Mouse (Mus musculus): Measurements from ENCODE around the gene Ripor2. TPM values are rescaled to one million over a fixed set of nuclear protein-coding genes. Genes with fewer than 3 reads are reported as not detected.
"Not testable (repeated sequence)": the region's sequence is repeated elsewhere in the genome, so short reads cannot be mapped to it uniquely, and the experiment has no call there.

The Ripor2 gene
- polyA plus RNA-seq, 1 experiment from 2014 or later: 21.7 TPM

GRCm38 (mm10) chr13:24761403-24762227 is 179.6 kb downstream of the Ripor2 start, which contains the start of gene Gmnn:
Gmnn (minus strand) TSS chr13:24761923.
- Histone ChIP-seq H3K9me3 (no peaks in the 10 kb centered on the region), H3K27me3 (no peaks in the 10 kb centered on the region), H3K9ac (peak within 1 kb of the TSS; percentile 70), H3K36me3 (no peaks in the 10 kb centered on the region), H3K4me2 (peak within 1 kb of the TSS; percentile 69), H3K4me3 (peak within 1 kb of the TSS; percentile 96), H3K27ac (replicated peaks) (peak within 1 kb of the TSS; percentile 74), H3K4me1 (replicated peaks) (peaks cover 16% of the 10 kb centered on the region)
- WGBS: under 1% methylated on average over 79 of the region's 79 CpGs
- ATAC-seq (ENCODE audit: low read depth): peak; percentile 99

DNA sequence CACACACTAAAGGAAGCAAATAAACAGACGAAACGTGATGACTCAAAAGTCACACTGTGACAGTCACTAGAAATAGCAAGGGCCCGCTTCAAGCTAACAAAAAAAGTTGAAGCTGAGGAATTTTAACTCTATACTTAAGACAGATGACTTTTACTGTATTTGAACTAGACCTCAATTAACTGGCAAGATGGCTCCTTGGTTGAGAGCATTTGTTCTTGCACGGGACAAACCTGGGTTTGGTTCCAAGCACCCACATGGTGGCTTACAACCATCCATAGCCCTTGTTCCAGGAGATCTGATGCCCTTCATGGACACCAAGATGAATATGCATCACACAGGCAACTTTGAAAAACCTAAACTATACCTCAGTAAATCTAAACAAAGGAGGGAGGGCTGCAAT is 180.3 kb downstream of the Ripor2 start:
- no peaks in the 10 kb centered on the region for H3K36me3 ChIP-seq
- peak overlapping the region; percentile 96 for H3K4me3 ChIP-seq
- H3K27ac ChIP-seq (replicated peaks): no peak overlapping the region
- WGBS: 45% methylated on average over 4 of the region's 4 CpGs
- ATAC-seq (ENCODE audit: low read depth): no peak; the same call in 1 of the 2 replicates
- H3K4me2 ChIP-seq: peak overlapping the region; percentile 69
- H3K4me1 ChIP-seq (replicated peaks): peaks cover 16% of the 10 kb centered on the region
- H3K9ac ChIP-seq: peak overlapping the region; percentile 70
- H3K27me3 ChIP-seq: no peaks in the 10 kb centered on the region
- no peaks in the 10 kb centered on the region for H3K9me3 ChIP-seq

DNA sequence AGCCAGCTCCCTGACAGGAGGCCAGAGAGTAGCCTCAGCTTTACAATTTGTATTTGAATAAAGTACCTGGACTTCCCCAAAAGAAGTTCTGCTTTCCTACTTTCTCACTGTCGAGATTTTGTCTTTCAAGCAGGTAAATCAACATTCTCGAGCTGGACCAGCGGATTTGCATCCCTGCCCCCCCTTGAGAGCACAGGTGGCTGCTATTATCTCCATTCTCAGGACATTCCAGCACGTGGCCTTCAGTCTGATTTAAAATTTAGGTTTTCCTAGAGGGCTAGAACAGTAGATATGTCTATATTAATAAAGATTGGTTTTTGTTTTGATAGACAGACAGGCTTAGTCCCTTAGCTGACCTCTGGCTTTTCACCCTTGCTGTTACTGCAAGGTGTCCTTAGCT is 185.8 kb downstream of the Ripor2 start:
- not testable (repeated sequence) for H3K4me3 ChIP-seq; H3K9ac ChIP-seq; H3K4me2 ChIP-seq; H3K27ac ChIP-seq (replicated peaks); ATAC-seq (ENCODE audit: low read depth); H3K36me3 ChIP-seq; H3K4me1 ChIP-seq (replicated peaks); H3K27me3 ChIP-seq; H3K9me3 ChIP-seq
- 77% methylated on average over 4 of the region's 4 CpGs for WGBS

- not testable (repeated sequence) for H3K9me3 ChIP-seq; ATAC-seq (ENCODE audit: low read depth); H3K27me3 ChIP-seq; H3K27ac ChIP-seq (replicated peaks); H3K36me3 ChIP-seq; H3K4me2 ChIP-seq; H3K4me1 ChIP-seq (replicated peaks); H3K4me3 ChIP-seq; H3K9ac ChIP-seq
- WGBS: 92% methylated on average over 10 of the region's 10 CpGs
These were observed 189.5 kb downstream of the Ripor2 start for GRCm38 (mm10) chr13:24771482-24771881.

DNA sequence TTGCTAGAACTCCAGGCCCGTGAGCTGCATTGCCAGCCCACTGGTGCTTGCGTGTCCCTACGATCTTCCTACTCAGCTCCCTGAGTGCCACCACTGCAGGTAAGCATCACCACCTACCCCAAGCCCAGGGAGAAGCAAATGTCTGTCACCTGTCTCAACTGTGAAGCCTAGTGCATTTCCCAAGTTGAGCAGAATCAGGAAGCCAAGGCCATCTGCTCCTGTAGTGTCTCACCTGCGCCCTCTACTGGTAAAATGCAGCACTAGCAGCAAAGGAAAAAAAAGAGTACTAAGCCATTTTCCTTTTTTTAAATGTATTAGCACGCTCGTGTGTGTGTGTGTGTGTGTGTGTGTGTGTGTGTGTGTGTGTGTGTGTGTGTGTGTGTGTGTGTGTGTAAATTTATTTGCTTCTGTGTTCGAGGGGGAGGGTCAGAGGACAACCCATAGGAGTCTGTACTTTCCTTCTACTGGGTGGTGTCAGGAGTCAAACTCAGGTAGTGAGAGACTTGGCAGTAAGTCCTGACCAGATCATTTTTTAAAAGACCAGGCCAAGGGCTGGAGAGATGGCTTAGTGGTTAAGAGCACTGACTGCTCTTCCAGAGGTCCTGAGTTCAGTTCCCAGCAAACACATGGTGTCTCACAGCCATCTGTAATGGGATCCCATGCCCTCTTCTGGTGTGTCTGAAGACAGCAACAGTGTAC is 194.3 kb downstream of the Ripor2 start:
- no peak for ATAC-seq (ENCODE audit: low read depth)
- 59% methylated on average over 7 of the region's 7 CpGs for WGBS
- no peak overlapping the region for H3K4me2 ChIP-seq

DNA sequence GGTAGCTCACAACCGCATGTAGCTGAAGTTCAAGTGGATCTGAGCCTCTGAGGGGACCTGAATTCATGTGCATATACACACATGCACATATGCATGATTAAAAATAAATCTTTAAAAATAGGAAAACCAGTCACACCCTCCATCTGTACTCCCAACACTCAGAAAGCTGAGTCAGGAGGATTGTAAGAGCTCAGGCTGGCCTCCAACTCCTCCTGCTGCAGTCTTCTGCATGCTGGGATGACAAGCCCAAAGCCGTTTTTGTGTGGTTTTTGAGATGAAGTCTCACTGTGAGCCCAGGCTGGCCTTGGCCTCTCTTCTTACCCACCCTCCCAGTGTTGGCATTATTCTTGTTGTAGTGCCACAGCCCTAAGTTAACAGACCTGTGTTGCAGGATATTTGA is 196.0 kb downstream of the Ripor2 start:
- no peak for ATAC-seq (ENCODE audit: low read depth)
- no peak overlapping the region for H3K27ac ChIP-seq (replicated peaks)
- peaks cover 7% of the 10 kb centered on the region for H3K4me1 ChIP-seq (replicated peaks)
- H3K9ac ChIP-seq: no peak overlapping the region
- H3K4me3 ChIP-seq: no peak overlapping the region
- no peaks in the 10 kb centered on the region for H3K27me3 ChIP-seq
- WGBS: 86% methylated on average over 2 of the region's 2 CpGs
- H3K36me3 ChIP-seq: no peaks in the 10 kb centered on the region
- H3K4me2 ChIP-seq: no peak overlapping the region
- H3K9me3 ChIP-seq: no peaks in the 10 kb centered on the region

More for the DNA sequence above, 194.3 kb downstream of the Ripor2 start:
- Histone ChIP-seq H3K4me1 (replicated peaks) (no peaks in the 10 kb centered on the region), H3K27me3 (no peaks in the 10 kb centered on the region), H3K27ac (replicated peaks) (no peak overlapping the region), H3K4me3 (no peak overlapping the region), H3K9ac (no peak overlapping the region), H3K9me3 (no peaks in the 10 kb centered on the region), H3K36me3 (no peaks in the 10 kb centered on the region)

DNA sequence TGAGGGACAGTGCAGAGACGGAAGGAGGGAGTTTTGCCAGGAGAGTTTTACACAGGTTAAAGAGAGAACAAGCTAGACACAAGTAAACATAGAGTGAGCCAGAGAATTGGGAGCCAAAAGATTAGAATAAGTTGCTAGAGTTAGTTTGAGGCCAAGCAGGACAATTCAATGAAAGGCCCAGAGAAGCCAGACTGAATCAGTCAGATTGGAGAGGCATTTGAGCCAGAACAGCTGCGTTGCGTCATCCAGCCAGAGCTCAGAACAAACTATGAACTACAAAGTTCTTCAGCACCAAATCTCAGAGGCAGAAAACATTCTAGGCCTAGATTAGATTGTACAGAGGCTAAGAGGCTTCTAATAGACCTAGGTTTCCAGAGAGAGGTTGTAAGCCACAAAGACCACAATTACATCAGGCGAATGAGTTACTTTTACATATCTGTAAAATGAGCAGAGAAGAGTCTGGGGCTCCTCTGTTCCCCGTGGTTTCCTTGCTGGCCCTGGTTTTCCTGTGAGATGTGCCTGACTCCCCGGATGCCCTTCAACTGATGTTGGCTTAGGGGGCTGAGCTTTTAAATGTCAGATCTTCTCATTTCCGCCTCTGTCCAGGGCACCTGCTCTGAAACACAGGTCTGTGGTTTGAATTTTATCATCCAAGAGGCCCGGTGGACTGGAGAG is 196.9 kb downstream of the Ripor2 start:
- Histone ChIP-seq H3K4me2 (no peak overlapping the region), H3K4me3 (no peak overlapping the region), H3K36me3 (no peaks in the 10 kb centered on the region), H3K9me3 (no peaks in the 10 kb centered on the region), H3K4me1 (replicated peaks) (peaks cover 7% of the 10 kb centered on the region), H3K9ac (no peak overlapping the region), H3K27me3 (no peaks in the 10 kb centered on the region), H3K27ac (replicated peaks) (no peak overlapping the region)
- WGBS: 83% methylated on average over 8 of the region's 8 CpGs
- no peak for ATAC-seq (ENCODE audit: low read depth)

DNA sequence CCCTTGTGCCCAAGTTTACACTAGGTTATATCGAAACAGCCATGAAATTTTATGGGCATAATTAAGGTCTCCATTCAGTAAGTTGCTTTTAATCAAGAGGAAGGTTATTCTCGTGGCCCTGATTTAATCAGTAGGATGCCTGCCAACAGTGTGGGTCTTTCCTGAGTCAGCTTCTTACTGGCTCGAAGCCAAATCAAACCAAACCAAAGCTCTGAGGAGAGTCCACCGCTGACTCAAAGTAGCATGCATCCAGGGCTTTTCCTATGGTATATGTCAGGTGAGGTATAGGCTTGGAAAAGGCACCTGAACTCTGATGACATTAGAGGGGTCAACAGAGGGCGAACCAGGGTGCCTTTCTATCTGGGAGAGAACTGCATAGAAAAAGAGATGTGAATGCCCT is 199.9 kb downstream of the Ripor2 start:
- Histone ChIP-seq H3K36me3 (no peaks in the 10 kb centered on the region), H3K4me1 (replicated peaks) (peaks cover 7% of the 10 kb centered on the region), H3K4me2 (no peak overlapping the region), H3K9ac (no peak overlapping the region), H3K9me3 (no peaks in the 10 kb centered on the region), H3K27me3 (no peaks in the 10 kb centered on the region), H3K4me3 (no peak overlapping the region), H3K27ac (replicated peaks) (no peak overlapping the region)
- peak; percentile 59; the same call in 1 of the 2 replicates for ATAC-seq (ENCODE audit: low read depth)
- WGBS: 52% methylated on average over 5 of the region's 5 CpGs

Other genes with a start within 250 kb of the Ripor2 start
- not detected in 2 replicates for gene Armh2, start 159.0 kb downstream of the Ripor2 start, polyA plus RNA-seq (2015; fragmentation: Nextera tagmentation; extraction: Ambion mirVana)
- 26.3 and 26.7 TPM in 2 replicates for gene Gmnn, start 179.7 kb downstream of the Ripor2 start, polyA plus RNA-seq (2015; fragmentation: Nextera tagmentation; extraction: Ambion mirVana)
- gene BC005537, start 219.5 kb downstream of the Ripor2 start, polyA plus RNA-seq (2015; fragmentation: Nextera tagmentation; extraction: Ambion mirVana): 20.7 and 21.4 TPM in 2 replicates
- 49.3 and 50.1 TPM in 2 replicates for gene Acot13, start 249.4 kb downstream of the Ripor2 start, polyA plus RNA-seq (2015; fragmentation: Nextera tagmentation; extraction: Ambion mirVana)
- gene Tdp2, start 249.5 kb downstream of the Ripor2 start, polyA plus RNA-seq (2015; fragmentation: Nextera tagmentation; extraction: Ambion mirVana): 40.1 and 45.2 TPM in 2 replicates